In the genomic region with DNA sequence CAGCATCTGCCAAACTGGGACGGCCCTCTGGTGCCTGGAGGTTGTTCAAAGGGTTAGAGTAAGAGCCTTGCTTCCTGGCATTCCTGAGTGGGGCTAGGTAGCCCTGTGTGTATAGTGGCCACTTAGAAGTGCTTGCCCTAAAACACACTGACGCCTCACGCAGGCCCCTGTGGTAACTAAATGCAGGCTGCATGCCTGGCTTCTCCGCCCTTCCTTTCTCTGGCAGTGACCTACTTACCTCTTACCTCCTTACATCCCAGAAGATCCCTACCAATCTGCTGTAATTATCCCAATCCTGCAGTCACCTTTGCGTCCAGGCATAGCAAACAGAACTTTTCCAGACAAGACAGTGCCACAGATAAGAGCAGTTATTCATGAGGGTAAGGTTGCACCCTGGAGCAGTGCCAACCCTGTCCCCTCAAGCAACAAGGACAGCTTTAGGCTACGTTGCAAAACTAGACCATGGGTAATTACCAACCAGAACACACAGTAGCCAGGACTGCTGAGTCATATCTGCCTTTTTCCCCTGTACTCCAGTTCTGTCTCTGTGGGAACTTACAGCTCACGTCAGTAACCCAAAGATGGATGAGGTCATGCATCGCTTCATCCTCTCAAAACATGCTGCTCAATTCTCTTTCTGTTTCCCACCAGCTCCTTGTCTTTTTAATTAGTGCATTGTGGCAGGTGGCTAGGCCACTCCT, we compare ENCODE assay signal across 11 mouse cellular contexts.
A peak's percentile ranks its signal among the peaks of the same experiment; 100 is the strongest.
DNase-seq lines count a peak whose midpoint lies in the region; ATAC-seq and TF ChIP-seq lines count a peak whose summit lies in the region.
"Had no signal": no experiment of that assay in that cellular context is flagged by ENCODE, and none has a peak within 500 bp of the region (broad histone marks: within the 10 kb centered on the region; RNA-seq: fewer than 3 reads in every experiment).

No protein-coding gene starts in this region.

- ATAC-seq in liver, postnatal 0 days = peak; percentile 86

- H3K27ac ChIP-seq in liver, postnatal 0 days (ENCODE audit: low read depth) = no peak overlapping the region
- 0 out of 2 replicates have a peak overlapping the region, but pooled peaks have one; percentile 50 for H3K27ac ChIP-seq in hindbrain, embryonic 10.5 days
- H3K27ac ChIP-seq: liver, embryonic 14.5 days; neural tube, embryonic 15.5 days had no signal

- DNase-seq in liver, postnatal 0 days = peak; percentile 42
- no peak for DNase-seq in liver
- peak; percentile 71 for DNase-seq in adrenal gland, adult 8-10 months
- DNase-seq in hindbrain, embryonic 10.5 days (ENCODE audit: low spot score) = no peak
- DNase-seq in kidney, postnatal 25 days = peak; percentile 6 to 52
- no peak for DNase-seq in heart, adult 9 months (ENCODE audit: low spot score in 2 of 2)
- no peak for DNase-seq in ovary, postnatal 36 days (ENCODE audit: low spot score)
- DNase-seq: embryo, embryonic 11 days; thymus, postnatal 14 days had no signal

- H3K9ac ChIP-seq in liver, postnatal 0 days (replicated peaks) = no peak overlapping the region
- H3K9ac ChIP-seq: liver, embryonic 14.5 days; neural tube, embryonic 15.5 days had no signal

- WGBS in liver, postnatal 0 days (ENCODE audit: insufficient replicate concordance) = 49% methylated on average over 8 of the region's 8 CpGs
- WGBS in hindbrain, embryonic 10.5 days = 70% methylated on average over 8 of the region's 8 CpGs

- no peak overlapping the region for H3K4me3 ChIP-seq in liver, postnatal 0 days (ENCODE audit: low read depth, low read length)
- no peak overlapping the region for H3K4me3 ChIP-seq in hindbrain, embryonic 10.5 days
- H3K4me3 ChIP-seq: neural tube, embryonic 15.5 days had no signal

- H3K36me3 ChIP-seq in liver, postnatal 0 days (replicated peaks; ENCODE audit: insufficient read depth, low read length) = no peaks in the 10 kb centered on the region
- H3K36me3 ChIP-seq in hindbrain, embryonic 10.5 days = no peaks in the 10 kb centered on the region
- H3K36me3 ChIP-seq: neural tube, embryonic 15.5 days had no signal

- H3K4me1 ChIP-seq in liver, postnatal 0 days (ENCODE audit: insufficient read depth) = peaks cover 8% of the 10 kb centered on the region
- peaks cover 24% of the 10 kb centered on the region for H3K4me1 ChIP-seq in hindbrain, embryonic 10.5 days (replicated peaks)

- TF ChIP-seq CTCF in liver, postnatal 0 days (IDR thresholded peaks at IDR 0.05; ENCODE audit: low read depth) = no peak

- peak; percentile 31; the same call in 1 of the 2 replicates for TF ChIP-seq EP300 in liver, postnatal 0 days (IDR thresholded peaks at IDR 0.05; ENCODE audit: low read depth)

- H3K4me2 ChIP-seq in liver, postnatal 0 days (ENCODE audit: low read depth, low read length) = no peak overlapping the region
- H3K4me2 ChIP-seq: neural tube, embryonic 15.5 days had no signal

- H3K27me3 ChIP-seq in liver, postnatal 0 days (ENCODE audit: insufficient read depth, low read length) = no peaks in the 10 kb centered on the region
- H3K27me3 ChIP-seq in hindbrain, embryonic 10.5 days (ENCODE audit: insufficient read depth, poor library complexity, severe bottlenecking) = no peaks in the 10 kb centered on the region
- H3K27me3 ChIP-seq: neural tube, embryonic 15.5 days had no signal

- no peaks in the 10 kb centered on the region for H3K9me3 ChIP-seq in liver, postnatal 0 days (ENCODE audit: low read length)
- no peaks in the 10 kb centered on the region for H3K9me3 ChIP-seq in hindbrain, embryonic 10.5 days
- H3K9me3 ChIP-seq: neural tube, embryonic 15.5 days had no signal

Comparison
In these comparisons a context has a peak if more than half of its experiments do, and no peak if none do; other contexts are left out.
1. DNase-seq: peak in liver, postnatal 0 days (single experiment), adrenal gland, adult 8-10 months (single experiment) and kidney, postnatal 25 days (2 of 2); none in liver (single experiment), hindbrain, embryonic 10.5 days (single experiment), heart, adult 9 months (0 of 2) and ovary, postnatal 36 days (single experiment).